Mouse (Mus musculus): Measurements from ENCODE around the gene Klk4.

GRCm38 (mm10) chr7:43841701-43842100 lies 39.3 kb upstream of the Klk4 start, which contains the start of gene Klk5:
- TF ChIP-seq POLR2A (IDR thresholded peaks at IDR 0.05; ENCODE audit: borderline replicate concordance, extremely low read depth, low read depth, low read length): no peak
- TF ChIP-seq CTCF (IDR thresholded peaks at IDR 0.05; ENCODE audit: insufficient read depth, low read length): no peak
